Mouse (Mus musculus) macrophage (primary cell): ENCODE data around the gene Znrf3. TPM values are rescaled to one million over a fixed set of nuclear protein-coding genes. Genes with fewer than 3 reads are reported as not detected.

Experiments used
- H3K27ac ChIP-seq: fragments of 350-480 bp; formaldehyde crosslinking; 2 replicates; pipeline ENCODE4 v1.9.0; 2021
- H3K36me3 ChIP-seq: fragments of 350-480 bp; formaldehyde crosslinking; 2 replicates; pipeline ENCODE4 v1.9.0; 2021; ENCODE audit errors: inconsistent target
- H3K4me3 ChIP-seq: fragments of 350-480 bp; formaldehyde crosslinking; 2 replicates; pipeline ENCODE4 v1.9.0; 2021; ENCODE audit errors: inconsistent target
- H3K79me2 ChIP-seq: fragments of 350-480 bp; formaldehyde crosslinking; 2 replicates; pipeline ENCODE4 v1.9.0; 2021; ENCODE audit errors: inconsistent target
- WGBS: methylation state at CpG from one replicate; pipeline ENCODE4 v1.1.7; 2026; ENCODE audit warnings: inconsistent platforms; ENCODE audit not compliant: missing documents; 5-methylcytosine and 5-hydroxymethylcytosine counted together
- polyA plus RNA-seq: library from polyadenylated mRNA; stranded (reverse); fragments of 250-400 nt; gene quantifications from 3 replicates; pipeline ENCODE4 v1.2.4, GENCODE M21; 2018; ENCODE audit warnings: inconsistent platforms

Gene Znrf3
- polyA plus RNA-seq, 1 experiment from 2014 or later = 2.1 TPM

- H3K4me3 ChIP-seq = no peak overlapping the region
- no peak overlapping the region for H3K27ac ChIP-seq
- H3K79me2 ChIP-seq = no peaks in the 10 kb centered on the region
- no peaks in the 10 kb centered on the region for H3K36me3 ChIP-seq
- WGBS = 60% methylated on average over 2 of the region's 2 CpGs
Observed at GRCm38 (mm10) chr11:5468471-5468870, 23.8 kb upstream of the Znrf3 start.

- no peak overlapping the region for H3K27ac ChIP-seq
- 83% methylated on average over 6 of the region's 6 CpGs for WGBS
- H3K4me3 ChIP-seq = no peak overlapping the region
Observed at GRCm38 (mm10) chr11:5451923-5452322, 7.3 kb upstream of the Znrf3 start.

GRCm38 (mm10) chr11:5451341-5451740, 6.7 kb upstream of the Znrf3 start:
- Histone ChIP-seq H3K36me3 (no peaks in the 10 kb centered on the region), H3K27ac (no peak overlapping the region), H3K4me3 (no peak overlapping the region), H3K79me2 (no peaks in the 10 kb centered on the region)
- 78% methylated on average over 4 of the region's 4 CpGs for WGBS

More at GRCm38 (mm10) chr11:5451923-5452322, 7.3 kb upstream of the Znrf3 start:
- no peaks in the 10 kb centered on the region for H3K79me2 ChIP-seq
- no peaks in the 10 kb centered on the region for H3K36me3 ChIP-seq

- Histone ChIP-seq H3K4me3 (no peak overlapping the region), H3K79me2 (no peaks in the 10 kb centered on the region), H3K27ac (no peak overlapping the region), H3K36me3 (no peaks in the 10 kb centered on the region)
- 93% methylated on average over 4 of the region's 4 CpGs for WGBS
Observed at GRCm38 (mm10) chr11:5450701-5451100, 6.1 kb upstream of the Znrf3 start.

- Histone ChIP-seq H3K79me2 (peaks cover 4% of the 10 kb centered on the region; the same call in 1 of the 2 replicates), H3K27ac (peak overlapping the region; percentile 53), H3K4me3 (peak overlapping the region; percentile 25; the same call in 1 of the 2 replicates), H3K36me3 (no peaks in the 10 kb centered on the region)
- WGBS = 11% methylated on average over 11 of the region's 11 CpGs
Observed at GRCm38 (mm10) chr11:5445452-5445953, 856 bp upstream of the Znrf3 start.

GRCm38 (mm10) chr11:5444234-5444598, 431 bp downstream of the Znrf3 start:
- 0% methylated on average over 37 of the region's 57 CpGs for WGBS
- Histone ChIP-seq H3K36me3 (no peaks in the 10 kb centered on the region), H3K27ac (no peak overlapping the region), H3K4me3 (no peak overlapping the region), H3K79me2 (peaks cover 4% of the 10 kb centered on the region; the same call in 1 of the 2 replicates)

GRCm38 (mm10) chr11:5443511-5444233, 975 bp downstream of the Znrf3 start:
- Histone ChIP-seq H3K79me2 (peaks cover 4% of the 10 kb centered on the region; the same call in 1 of the 2 replicates), H3K4me3 (peak overlapping the region; percentile 15), H3K27ac (no peak overlapping the region), H3K36me3 (no peaks in the 10 kb centered on the region)
- WGBS = 28% methylated on average over 27 of the region's 38 CpGs

GRCm38 (mm10) chr11:5442590-5443021, 2.0 kb downstream of the Znrf3 start:
- WGBS = 67% methylated on average over 3 of the region's 3 CpGs
- Histone ChIP-seq H3K4me3 (no peak overlapping the region), H3K36me3 (no peaks in the 10 kb centered on the region), H3K79me2 (peaks cover 4% of the 10 kb centered on the region; the same call in 1 of the 2 replicates), H3K27ac (no peak overlapping the region)

GRCm38 (mm10) chr11:5437646-5438045, 7.0 kb downstream of the Znrf3 start:
- Histone ChIP-seq H3K36me3 (no peaks in the 10 kb centered on the region), H3K79me2 (peaks cover 4% of the 10 kb centered on the region; the same call in 1 of the 2 replicates), H3K4me3 (no peak overlapping the region), H3K27ac (no peak overlapping the region)
- WGBS = 91% methylated on average over 2 of the region's 2 CpGs

- Histone ChIP-seq H3K27ac (no peak overlapping the region), H3K36me3 (no peaks in the 10 kb centered on the region), H3K79me2 (peaks cover 4% of the 10 kb centered on the region; the same call in 1 of the 2 replicates), H3K4me3 (no peak overlapping the region)
Observed at GRCm38 (mm10) chr11:5436988-5437387, 7.7 kb downstream of the Znrf3 start.

GRCm38 (mm10) chr11:5435493-5435892, 9.2 kb downstream of the Znrf3 start:
- Histone ChIP-seq H3K4me3 (no peak overlapping the region), H3K79me2 (no peaks in the 10 kb centered on the region), H3K36me3 (no peaks in the 10 kb centered on the region), H3K27ac (no peak overlapping the region)
- 100% methylated on average over 1 of the region's 1 CpGs for WGBS

GRCm38 (mm10) chr11:5432330-5432729, 12.3 kb downstream of the Znrf3 start:
- H3K27ac ChIP-seq = no peak overlapping the region
- no peaks in the 10 kb centered on the region; the same call in 1 of the 2 replicates for H3K79me2 ChIP-seq
- no peaks in the 10 kb centered on the region for H3K36me3 ChIP-seq
- no peak overlapping the region for H3K4me3 ChIP-seq
- 21% methylated on average over 2 of the region's 2 CpGs for WGBS

GRCm38 (mm10) chr11:5430863-5431262, 13.8 kb downstream of the Znrf3 start:
- Histone ChIP-seq H3K27ac (no peak overlapping the region), H3K36me3 (no peaks in the 10 kb centered on the region), H3K79me2 (no peaks in the 10 kb centered on the region; the same call in 1 of the 2 replicates), H3K4me3 (no peak overlapping the region)
- WGBS = 0% methylated on average over 1 of the region's 1 CpGs

- Histone ChIP-seq H3K27ac (no peak overlapping the region), H3K79me2 (no peaks in the 10 kb centered on the region; the same call in 1 of the 2 replicates), H3K4me3 (no peak overlapping the region), H3K36me3 (no peaks in the 10 kb centered on the region)
- 92% methylated on average over 4 of the region's 4 CpGs for WGBS
Observed at GRCm38 (mm10) chr11:5429396-5430190, 15.1 kb downstream of the Znrf3 start.

- no peaks in the 10 kb centered on the region; the same call in 1 of the 2 replicates for H3K79me2 ChIP-seq
- no peaks in the 10 kb centered on the region for H3K36me3 ChIP-seq
- no peak overlapping the region for H3K27ac ChIP-seq
- 96% methylated on average over 3 of the region's 3 CpGs for WGBS
- H3K4me3 ChIP-seq = no peak overlapping the region
Observed at GRCm38 (mm10) chr11:5427251-5427650, 17.4 kb downstream of the Znrf3 start.
